Mouse (Mus musculus) neural tube, embryonic 14.5 days (tissue): ENCODE measurements at regions not wholly inside any gene's neighbourhood (a gene's known extent, or its start where the extent isn't known, plus 50 kb on each side); places are given as distances from the start of the nearest gene placed in this dataset.
"Not testable (repeated sequence)": the region's sequence is repeated elsewhere in the genome, so short reads cannot be mapped to it uniquely, and the experiment has no call there.

ENCODE experiments used
- ATAC-seq: fragments of 200-750 bp; cut with Nextera tagmentation; 2 replicates; pipeline ENCODE4 v1.8.0; 2017; ENCODE audit warnings: low read depth, mild to moderate bottlenecking, moderate TSS enrichment, moderate library complexity
- H3K27ac ChIP-seq: fragments of 300-500 bp; sonication (generic); 2 replicates; pipeline ENCODE4 v1.5.1; 2014; ENCODE audit warnings: low read depth, mild to moderate bottlenecking, control low read depth, low read length, moderate library complexity, mixed read lengths
- H3K27me3 ChIP-seq: fragments of 300-500 bp; sonication (generic); 2 replicates; pipeline ENCODE4 v1.6.1; 2014; ENCODE audit warnings: low read length; ENCODE audit not compliant: control insufficient read depth, insufficient read depth
- H3K36me3 ChIP-seq: fragments of 300-500 bp; sonication (generic); 2 replicates; pipeline ENCODE4 v1.6.1; 2014; ENCODE audit warnings: low read length, mixed read lengths; ENCODE audit not compliant: control insufficient read depth, insufficient read depth
- H3K4me1 ChIP-seq: fragments of 300-500 bp; sonication (generic); 2 replicates; pipeline ENCODE4 v1.6.1; 2014; ENCODE audit warnings: low read length; ENCODE audit not compliant: control insufficient read depth, insufficient read depth
- H3K4me2 ChIP-seq: fragments of 300-500 bp; sonication (generic); 2 replicates; pipeline ENCODE4 v1.6.1; 2014; ENCODE audit warnings: mild to moderate bottlenecking, low read depth, low read length, control low read depth
- H3K4me3 ChIP-seq: fragments of 300-500 bp; sonication (generic); 2 replicates; pipeline ENCODE4 v1.5.1; 2014; ENCODE audit warnings: low read depth, low read length, control low read depth, mixed read lengths
- H3K9ac ChIP-seq: fragments of 300-500 bp; sonication (generic); replicated peaks from 2 replicates; pipeline ENCODE4 v1.6.1; 2014; ENCODE audit warnings: low read depth, mild to moderate bottlenecking, control low read depth, low read length, mixed read lengths
- H3K9me3 ChIP-seq: fragments of 300-500 bp; sonication (generic); 2 replicates; pipeline ENCODE4 v1.6.1; 2016; ENCODE audit warnings: low read length; ENCODE audit not compliant: control insufficient read depth
- WGBS: fragments of 180-500 bp; shearing (Covaris S2); extraction: QIAGEN DNeasy Blood & Tissue Kit; methylation state at CpG from one replicate; pipeline ENCODE4 v1.1.7; 2014; 5-methylcytosine and 5-hydroxymethylcytosine counted together

GRCm38 (mm10) chr17:52351293-52351692, 251.2 kb upstream of the Kcnh8 start:
- 91% methylated on average over 8 of the region's 8 CpGs for WGBS
- Histone ChIP-seq H3K27me3 (no peaks in the 10 kb centered on the region), H3K9me3 (no peaks in the 10 kb centered on the region), H3K4me2 (no peak overlapping the region), H3K36me3 (no peaks in the 10 kb centered on the region), H3K4me3 (no peak overlapping the region), H3K4me1 (no peaks in the 10 kb centered on the region), H3K27ac (no peak overlapping the region), H3K9ac (no peak overlapping the region)
- no peak for ATAC-seq

GRCm38 (mm10) chr17:52350696-52351095, 251.8 kb upstream of the Kcnh8 start:
- Histone ChIP-seq H3K36me3 (no peaks in the 10 kb centered on the region), H3K9me3 (no peaks in the 10 kb centered on the region), H3K4me3 (no peak overlapping the region), H3K4me1 (no peaks in the 10 kb centered on the region), H3K27me3 (no peaks in the 10 kb centered on the region), H3K4me2 (no peak overlapping the region), H3K27ac (no peak overlapping the region), H3K9ac (no peak overlapping the region)
- ATAC-seq = no peak

GRCm38 (mm10) chr17:52349872-52350271, 252.6 kb upstream of the Kcnh8 start:
- Histone ChIP-seq H3K9ac (no peak overlapping the region), H3K4me2 (no peak overlapping the region), H3K4me1 (no peaks in the 10 kb centered on the region), H3K36me3 (no peaks in the 10 kb centered on the region), H3K27me3 (no peaks in the 10 kb centered on the region), H3K4me3 (no peak overlapping the region), H3K9me3 (no peaks in the 10 kb centered on the region), H3K27ac (no peak overlapping the region)
- 83% methylated on average over 5 of the region's 5 CpGs for WGBS
- no peak for ATAC-seq

GRCm38 (mm10) chr17:52348481-52349083, 253.9 kb upstream of the Kcnh8 start:
- Histone ChIP-seq H3K4me3 (no peak overlapping the region), H3K9me3 (no peaks in the 10 kb centered on the region), H3K27me3 (no peaks in the 10 kb centered on the region), H3K4me2 (no peak overlapping the region), H3K27ac (no peak overlapping the region), H3K9ac (no peak overlapping the region), H3K4me1 (no peaks in the 10 kb centered on the region), H3K36me3 (no peaks in the 10 kb centered on the region)
- no peak for ATAC-seq
- WGBS = 78% methylated on average over 8 of the region's 8 CpGs

- H3K9me3 ChIP-seq = no peaks in the 10 kb centered on the region
- H3K9ac ChIP-seq = no peak overlapping the region
- 81% methylated on average over 1 of the region's 1 CpGs for WGBS
- no peaks in the 10 kb centered on the region for H3K4me1 ChIP-seq
- H3K4me2 ChIP-seq = no peak overlapping the region
- H3K4me3 ChIP-seq = no peak overlapping the region
- ATAC-seq = no peak
- H3K27me3 ChIP-seq = no peaks in the 10 kb centered on the region
- no peaks in the 10 kb centered on the region for H3K36me3 ChIP-seq
- no peak overlapping the region for H3K27ac ChIP-seq
These were observed 281.9 kb upstream of the Kcnh8 start for GRCm38 (mm10) chr17:52320586-52320985.

- WGBS = 79% methylated on average over 3 of the region's 3 CpGs
- Histone ChIP-seq H3K4me1 (no peaks in the 10 kb centered on the region), H3K4me3 (no peak overlapping the region), H3K9ac (no peak overlapping the region), H3K4me2 (no peak overlapping the region), H3K27me3 (no peaks in the 10 kb centered on the region), H3K27ac (no peak overlapping the region), H3K36me3 (no peaks in the 10 kb centered on the region), H3K9me3 (no peaks in the 10 kb centered on the region)
- ATAC-seq = no peak
These were observed 285.5 kb upstream of the Kcnh8 start for GRCm38 (mm10) chr17:52316976-52317375.

DNA sequence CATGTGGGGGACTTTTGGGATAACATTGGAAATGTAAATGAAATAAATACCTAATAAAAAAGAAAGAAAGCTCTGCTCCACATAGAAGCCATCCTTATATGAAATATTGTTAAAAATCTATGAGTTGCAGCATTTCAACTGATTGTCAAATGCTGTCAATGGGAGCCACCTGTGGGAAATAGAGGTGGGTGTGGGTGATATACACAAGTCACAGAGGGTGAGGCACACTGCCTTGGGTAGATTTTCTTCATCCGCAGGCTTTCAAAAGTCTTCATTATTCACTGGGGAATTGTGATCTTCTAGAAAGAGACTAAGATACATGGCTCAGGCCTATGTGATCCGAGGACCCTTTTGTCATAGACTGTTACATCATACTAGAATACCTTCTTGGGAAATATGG, 286.6 kb upstream of the Kcnh8 start:
- no peaks in the 10 kb centered on the region for H3K4me1 ChIP-seq
- no peak overlapping the region for H3K4me3 ChIP-seq
- H3K27me3 ChIP-seq = no peaks in the 10 kb centered on the region
- no peaks in the 10 kb centered on the region for H3K36me3 ChIP-seq
- no peaks in the 10 kb centered on the region for H3K9me3 ChIP-seq
- 91% methylated on average over 2 of the region's 2 CpGs for WGBS
- no peak overlapping the region for H3K9ac ChIP-seq
- H3K27ac ChIP-seq = no peak overlapping the region
- no peak overlapping the region for H3K4me2 ChIP-seq
- no peak for ATAC-seq

DNA sequence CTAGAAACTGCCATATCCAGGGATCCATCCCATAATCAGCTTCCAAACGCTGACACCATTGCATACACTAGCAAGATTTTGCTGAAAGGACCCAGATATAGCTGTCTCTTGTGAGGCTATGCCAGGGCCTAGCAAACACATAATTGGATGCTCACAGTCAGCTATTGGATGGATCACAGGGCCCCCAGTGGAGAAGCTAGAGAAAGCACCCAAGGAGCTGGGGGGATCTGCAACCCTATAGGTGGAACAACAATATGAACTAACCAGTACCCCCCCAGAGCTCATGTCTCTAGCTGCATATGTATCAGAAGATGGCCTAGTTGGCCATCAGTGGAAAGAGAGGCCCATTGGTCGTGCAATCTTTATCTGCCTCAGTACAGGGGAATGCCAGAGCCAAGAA, 287.1 kb upstream of the Kcnh8 start:
- not testable (repeated sequence) for H3K9ac ChIP-seq, H3K27me3 ChIP-seq, H3K9me3 ChIP-seq, H3K4me1 ChIP-seq, H3K27ac ChIP-seq, ATAC-seq, H3K4me3 ChIP-seq, H3K4me2 ChIP-seq, H3K36me3 ChIP-seq
- WGBS = 73% methylated on average over 1 of the region's 2 CpGs

GRCm38 (mm10) chr17:52312043-52312442, 290.5 kb upstream of the Kcnh8 start:
- H3K9me3 ChIP-seq = no peaks in the 10 kb centered on the region
- ATAC-seq = no peak
- H3K27ac ChIP-seq = no peak overlapping the region
- H3K27me3 ChIP-seq = no peaks in the 10 kb centered on the region
- WGBS = 87% methylated on average over 1 of the region's 1 CpGs
- no peak overlapping the region for H3K4me2 ChIP-seq
- H3K36me3 ChIP-seq = no peaks in the 10 kb centered on the region
- H3K4me1 ChIP-seq = no peaks in the 10 kb centered on the region
- H3K9ac ChIP-seq = no peak overlapping the region
- H3K4me3 ChIP-seq = no peak overlapping the region
